Mouse (Mus musculus): Measurements from ENCODE around the gene Hist1h1a.

DNA sequence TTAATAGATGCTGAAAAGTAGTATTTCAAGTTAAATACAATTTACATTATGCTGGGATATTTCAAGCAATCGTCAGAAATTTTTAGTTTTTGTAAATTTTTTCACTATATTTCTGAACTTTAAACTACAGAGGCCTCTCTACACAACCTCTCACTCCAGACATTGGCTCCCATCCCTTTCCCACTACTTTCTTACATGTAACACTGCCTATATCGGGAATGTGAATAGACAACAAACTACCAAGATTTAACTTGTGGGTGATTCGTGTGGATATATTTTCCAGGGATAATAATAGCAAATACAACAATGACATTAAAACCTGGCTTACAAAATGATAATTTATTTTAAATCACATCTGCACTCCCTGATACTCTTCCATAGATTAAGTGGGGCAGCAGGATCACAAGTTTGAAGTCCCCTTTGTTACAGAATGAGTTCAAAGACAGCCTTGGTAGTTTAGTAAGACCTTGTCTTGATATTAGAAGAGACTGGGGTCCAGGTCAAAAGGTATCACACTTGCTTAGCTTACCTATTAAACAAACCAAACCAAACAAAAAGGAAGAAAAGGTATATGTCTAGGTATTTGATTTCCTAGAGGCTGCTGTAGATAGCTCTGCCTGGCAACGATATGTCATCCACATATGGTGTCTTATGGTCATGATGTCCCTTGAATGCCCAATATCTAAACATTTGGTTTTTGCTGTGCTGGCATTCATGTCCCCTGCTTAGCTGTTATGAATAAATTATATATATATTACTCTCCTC lies 10.0 kb upstream of the Hist1h1a start:
- TF ChIP-seq GATA1 (IDR thresholded peaks at IDR 0.05; ENCODE audit: borderline replicate concordance, low read length) (no peak), FLI1 (IDR thresholded peaks at IDR 0.05; ENCODE audit: low read length) (no peak)
